Mouse (Mus musculus) liver, embryonic 15.5 days (tissue): ENCODE data around the gene Dennd4a. TPM values are rescaled to one million over a fixed set of nuclear protein-coding genes. Genes with fewer than 3 reads are reported as not detected.

Experiments
- ATAC-seq: fragments of 200-750 bp; cut with Nextera tagmentation; 2 replicates; pipeline ENCODE4 v1.8.0; 2017; ENCODE audit warnings: moderate number of reproducible peaks, mild to moderate bottlenecking, moderate library complexity; ENCODE audit not compliant: insufficient read depth
- H3K27ac ChIP-seq: fragments of 300-500 bp; sonication (generic); replicated peaks from 2 replicates; pipeline ENCODE4 v1.5.1; 2015; ENCODE audit warnings: mild to moderate bottlenecking, inconsistent platforms
- H3K27me3 ChIP-seq: fragments of 300-500 bp; sonication (generic); 2 replicates; pipeline ENCODE4 v1.6.1; 2015; ENCODE audit warnings: mild to moderate bottlenecking, inconsistent platforms
- H3K36me3 ChIP-seq: fragments of 300-500 bp; sonication (generic); replicated peaks from 2 replicates; pipeline ENCODE4 v1.6.1; 2015; ENCODE audit warnings: moderate library complexity, mild to moderate bottlenecking, inconsistent platforms
- H3K4me1 ChIP-seq: fragments of 300-500 bp; sonication (generic); replicated peaks from 2 replicates; pipeline ENCODE4 v1.6.1; 2015; ENCODE audit warnings: inconsistent platforms
- H3K4me2 ChIP-seq: fragments of 300-500 bp; sonication (generic); 2 replicates; pipeline ENCODE4 v1.6.1; 2015; ENCODE audit warnings: moderate library complexity, mild to moderate bottlenecking, inconsistent platforms
- H3K4me3 ChIP-seq: fragments of 300-500 bp; sonication (generic); replicated peaks from 2 replicates; pipeline ENCODE4 v1.5.1; 2015; ENCODE audit warnings: mild to moderate bottlenecking, inconsistent platforms
- H3K9ac ChIP-seq: fragments of 300-500 bp; sonication (generic); 2 replicates; pipeline ENCODE4 v1.6.1; 2015; ENCODE audit warnings: moderate library complexity, mild to moderate bottlenecking, inconsistent platforms
- H3K9me3 ChIP-seq: fragments of 300-500 bp; sonication (generic); replicated peaks from 2 replicates; pipeline ENCODE4 v1.6.1; 2016; ENCODE audit warnings: inconsistent platforms
- WGBS: fragments of 180-500 bp; shearing (Covaris S2); methylation state at CpG from one replicate; pipeline ENCODE4 v1.1.7; 2015; ENCODE audit warnings: mixed read lengths; ENCODE audit not compliant: insufficient replicate concordance; 5-methylcytosine and 5-hydroxymethylcytosine counted together
- polyA plus RNA-seq: library from polyadenylated mRNA; unstranded; fragments of >200 nt; fragmentation: Nextera tagmentation; extraction: Ambion mirVana; gene quantifications from 2 replicates; pipeline ENCODE4 v1.2.1, GENCODE M21; 2015

Dennd4a gene
- polyA plus RNA-seq, 1 experiment from 2014 or later, result 34.2 TPM

DNA sequence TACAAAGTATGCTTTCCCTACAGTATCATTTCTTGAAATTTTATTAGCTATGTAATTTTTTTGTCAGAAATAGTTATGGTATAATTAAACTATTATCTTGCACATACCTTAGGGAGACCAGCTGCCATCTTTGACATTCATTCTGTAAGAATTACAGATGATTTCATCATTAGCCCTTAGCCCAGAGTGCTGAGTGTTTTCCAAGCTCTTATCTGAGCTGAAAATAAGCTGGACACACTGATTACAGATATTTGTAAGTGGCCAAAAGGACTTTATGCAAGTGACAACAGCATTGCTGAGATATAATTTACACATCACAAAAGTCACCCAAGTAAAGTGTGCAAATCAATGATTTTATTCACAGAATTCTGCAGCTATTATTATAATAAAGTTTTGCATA is 48.9 kb downstream of the Dennd4a start:
- no peak for ATAC-seq
- Histone ChIP-seq H3K9me3 (no peaks in the 10 kb centered on the region), H3K27me3 (no peaks in the 10 kb centered on the region), H3K36me3 (peaks cover 81% of the 10 kb centered on the region), H3K4me2 (no peak overlapping the region), H3K27ac (no peak overlapping the region), H3K4me3 (no peak overlapping the region), H3K4me1 (no peaks in the 10 kb centered on the region), H3K9ac (no peak overlapping the region)

DNA sequence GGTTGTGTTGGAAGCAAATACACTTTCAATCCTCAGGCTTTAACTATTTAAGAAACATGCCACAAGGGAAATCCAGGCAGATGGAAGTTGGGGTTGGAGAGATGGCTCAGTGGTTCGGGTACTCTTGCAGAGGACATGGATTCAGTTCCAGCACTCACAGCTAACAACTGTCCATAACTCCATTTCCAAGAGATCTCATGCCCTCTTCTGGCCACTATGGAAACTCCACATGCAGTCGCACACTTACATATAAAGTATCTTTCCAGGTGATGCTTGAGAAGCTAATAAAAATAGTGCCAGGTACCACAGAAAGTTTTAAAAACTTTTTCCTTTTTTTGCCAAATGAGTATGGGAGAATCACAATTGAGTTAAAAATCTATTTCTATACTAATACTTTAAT is 51.5 kb downstream of the Dennd4a start:
- H3K9me3 ChIP-seq, result no peaks in the 10 kb centered on the region
- no peak for ATAC-seq
- H3K9ac ChIP-seq, result no peak overlapping the region
- no peaks in the 10 kb centered on the region for H3K27me3 ChIP-seq
- H3K27ac ChIP-seq, result no peak overlapping the region
- peaks cover 78% of the 10 kb centered on the region for H3K36me3 ChIP-seq
- 69% methylated on average over 2 of the region's 2 CpGs for WGBS
- no peaks in the 10 kb centered on the region for H3K4me1 ChIP-seq
- H3K4me3 ChIP-seq, result no peak overlapping the region
- no peak overlapping the region for H3K4me2 ChIP-seq

DNA sequence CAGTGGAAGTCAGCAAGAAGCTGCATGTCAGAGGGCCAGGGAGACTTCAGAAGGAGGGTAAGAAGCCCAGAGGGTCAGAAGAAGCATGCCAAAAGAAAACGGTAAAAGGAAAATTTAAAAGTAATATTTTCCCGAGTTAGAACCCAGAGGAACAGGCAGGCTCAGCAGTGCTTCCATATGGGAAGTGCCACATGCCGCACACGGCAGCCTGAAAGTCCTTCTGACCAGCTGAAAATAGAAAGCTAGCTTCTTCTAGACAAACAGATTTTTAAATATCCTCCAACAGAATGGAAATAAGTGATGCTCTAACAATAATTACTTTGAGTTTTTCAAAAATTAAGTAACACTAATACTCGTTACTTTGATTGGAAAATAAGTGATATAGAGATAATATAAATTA is 74.9 kb downstream of the Dennd4a start:
- no peak overlapping the region for H3K27ac ChIP-seq
- no peaks in the 10 kb centered on the region for H3K27me3 ChIP-seq
- H3K4me3 ChIP-seq, result no peak overlapping the region
- WGBS, result 89% methylated on average over 5 of the region's 5 CpGs
- ATAC-seq, result no peak
- no peak overlapping the region for H3K9ac ChIP-seq
- H3K4me2 ChIP-seq, result no peak overlapping the region
- no peaks in the 10 kb centered on the region for H3K9me3 ChIP-seq
- H3K36me3 ChIP-seq, result peaks cover 69% of the 10 kb centered on the region
- H3K4me1 ChIP-seq, result no peaks in the 10 kb centered on the region

DNA sequence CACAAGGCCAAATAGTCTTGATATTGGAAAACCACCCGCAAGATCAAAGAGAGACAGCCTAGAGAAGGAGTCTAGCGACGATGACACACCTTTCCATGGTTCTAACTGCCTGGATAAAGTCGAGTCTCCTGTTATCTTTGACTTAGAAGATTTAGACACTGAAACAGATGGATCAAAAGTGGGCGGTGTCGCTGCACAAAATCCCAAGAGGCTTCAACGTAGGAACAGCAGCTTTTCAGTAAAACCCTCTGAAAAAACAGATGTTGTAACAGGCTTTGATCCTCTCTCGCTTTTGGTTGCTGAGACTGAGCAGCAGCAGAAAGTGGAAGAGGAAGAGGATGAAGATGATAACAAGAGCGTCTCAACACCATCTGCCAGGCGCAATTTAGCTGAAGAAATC is 85.5 kb downstream of the Dennd4a start:
- Histone ChIP-seq H3K4me1 (no peaks in the 10 kb centered on the region), H3K27me3 (no peaks in the 10 kb centered on the region), H3K9ac (no peak overlapping the region), H3K9me3 (no peaks in the 10 kb centered on the region), H3K36me3 (peaks cover 88% of the 10 kb centered on the region), H3K4me3 (no peak overlapping the region), H3K27ac (no peak overlapping the region), H3K4me2 (no peak overlapping the region)
- 73% methylated on average over 10 of the region's 10 CpGs for WGBS
- ATAC-seq, result no peak

DNA sequence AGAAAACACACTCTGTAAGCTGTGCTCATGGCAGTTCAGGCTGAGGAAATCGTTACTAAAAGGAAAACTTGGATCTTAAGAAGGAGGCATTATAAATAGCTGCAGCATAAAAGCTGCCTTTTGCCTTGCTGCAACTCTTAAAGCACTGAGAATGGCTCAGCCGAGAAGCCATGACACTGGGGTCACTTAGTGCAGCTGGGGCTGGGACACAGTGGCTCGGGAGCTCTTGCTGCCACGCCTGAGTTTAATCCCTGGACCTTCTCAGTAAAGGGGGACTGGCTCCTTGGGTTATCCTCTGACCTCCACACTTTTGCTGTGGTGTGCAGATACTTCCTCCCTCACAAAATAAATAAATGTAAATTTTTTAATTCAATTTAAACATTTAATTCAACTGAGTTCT is 91.7 kb downstream of the Dennd4a start:
- Histone ChIP-seq H3K27me3 (no peaks in the 10 kb centered on the region), H3K4me2 (no peak overlapping the region), H3K4me3 (no peak overlapping the region), H3K36me3 (peaks cover 91% of the 10 kb centered on the region), H3K27ac (no peak overlapping the region), H3K9ac (no peak overlapping the region), H3K9me3 (no peaks in the 10 kb centered on the region), H3K4me1 (no peaks in the 10 kb centered on the region; the same call in 1 of the 2 replicates)
- no peak for ATAC-seq
- WGBS, result 71% methylated on average over 4 of the region's 4 CpGs

DNA sequence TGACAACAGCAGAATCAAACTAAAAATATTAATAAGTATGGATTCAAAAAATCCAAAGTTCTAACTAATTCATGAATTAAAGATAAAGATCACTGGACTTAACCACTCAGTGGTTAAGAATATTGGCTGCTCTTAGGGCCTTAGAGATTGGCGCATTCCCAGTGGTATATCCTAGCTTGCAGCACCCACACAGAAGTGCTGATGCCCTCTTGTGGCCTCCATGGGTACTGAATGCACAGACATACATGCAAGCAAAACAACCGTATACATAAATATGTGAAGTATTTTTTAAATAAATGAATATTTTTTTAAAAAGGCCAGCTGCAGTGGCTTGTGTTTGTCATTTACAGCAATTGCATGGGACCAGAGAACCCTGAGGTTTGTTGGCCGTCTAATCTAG is 92.2 kb downstream of the Dennd4a start:
- Histone ChIP-seq H3K4me2 (no peak overlapping the region), H3K27ac (no peak overlapping the region), H3K36me3 (peaks cover 90% of the 10 kb centered on the region), H3K4me3 (no peak overlapping the region), H3K9me3 (no peaks in the 10 kb centered on the region), H3K27me3 (no peaks in the 10 kb centered on the region), H3K9ac (no peak overlapping the region), H3K4me1 (no peaks in the 10 kb centered on the region; the same call in 1 of the 2 replicates)
- ATAC-seq, result 0 out of 2 replicates have a peak, but pooled peaks have one; percentile 51
- WGBS, result 64% methylated on average over 3 of the region's 3 CpGs

DNA sequence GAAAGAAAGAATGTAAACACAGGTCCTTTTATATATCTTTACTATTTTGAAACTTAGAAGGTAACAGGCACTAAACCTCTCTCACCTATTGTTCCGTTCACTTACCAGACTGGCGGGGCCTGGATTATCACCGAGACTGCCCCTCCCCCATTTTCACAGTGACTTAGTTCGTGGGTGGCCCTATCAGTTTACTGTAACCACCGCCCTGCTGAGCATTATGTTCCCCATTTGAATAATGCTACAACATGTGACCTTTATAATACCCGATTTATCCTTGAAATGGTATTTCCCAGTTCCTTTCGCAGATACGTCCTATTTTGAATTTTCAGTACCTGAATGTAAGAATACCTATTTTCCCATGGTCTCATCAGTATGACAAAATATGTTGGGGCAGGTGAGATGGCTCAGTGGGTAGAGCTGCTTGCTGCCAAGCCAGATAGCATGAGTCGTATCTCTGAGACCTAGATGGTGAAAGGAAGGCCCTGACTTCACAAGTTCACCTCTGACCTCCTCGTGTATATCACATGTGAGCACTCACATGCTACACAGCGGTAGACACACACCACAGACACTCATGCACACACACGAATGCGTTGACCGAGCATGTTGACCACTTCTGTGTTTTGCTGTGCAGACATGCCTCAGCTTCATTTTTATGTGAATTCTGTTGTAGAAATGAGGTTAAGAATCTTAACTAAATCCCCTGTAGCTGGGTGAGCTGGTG is 93.9 kb downstream of the Dennd4a start:
- no peaks in the 10 kb centered on the region for H3K9me3 ChIP-seq
- H3K9ac ChIP-seq, result no peak overlapping the region
- no peak for ATAC-seq
- H3K36me3 ChIP-seq, result peaks cover 89% of the 10 kb centered on the region
- 76% methylated on average over 14 of the region's 14 CpGs for WGBS
- no peak overlapping the region for H3K4me3 ChIP-seq
- no peaks in the 10 kb centered on the region for H3K27me3 ChIP-seq
- no peak overlapping the region for H3K27ac ChIP-seq
- H3K4me2 ChIP-seq, result no peak overlapping the region
- no peaks in the 10 kb centered on the region; the same call in 1 of the 2 replicates for H3K4me1 ChIP-seq

DNA sequence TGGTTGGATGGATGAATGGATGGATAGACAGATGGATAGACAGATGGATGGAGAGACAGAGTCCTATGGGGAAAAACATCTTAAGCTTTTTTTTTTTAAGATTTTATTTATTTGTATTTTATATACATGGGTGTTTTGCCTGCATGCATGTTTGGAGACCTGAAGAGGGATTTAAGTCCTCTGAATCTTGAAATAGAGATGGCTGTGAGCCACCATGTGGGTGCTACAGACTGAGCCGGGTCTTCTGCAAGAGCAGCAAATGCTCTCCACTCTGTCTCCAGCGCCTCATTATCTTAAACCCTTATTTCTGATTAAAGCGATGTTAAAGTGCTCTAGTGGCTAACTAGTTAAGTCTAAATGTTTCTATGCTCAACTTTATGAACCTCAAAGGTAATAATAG is 96.3 kb downstream of the Dennd4a start:
- Histone ChIP-seq H3K9ac (no peak overlapping the region), H3K36me3 (peaks cover 90% of the 10 kb centered on the region), H3K4me3 (no peak overlapping the region), H3K27ac (no peak overlapping the region), H3K4me2 (no peak overlapping the region), H3K4me1 (no peaks in the 10 kb centered on the region; the same call in 1 of the 2 replicates), H3K27me3 (no peaks in the 10 kb centered on the region), H3K9me3 (no peaks in the 10 kb centered on the region)
- no peak for ATAC-seq
- 85% methylated on average over 3 of the region's 3 CpGs for WGBS

DNA sequence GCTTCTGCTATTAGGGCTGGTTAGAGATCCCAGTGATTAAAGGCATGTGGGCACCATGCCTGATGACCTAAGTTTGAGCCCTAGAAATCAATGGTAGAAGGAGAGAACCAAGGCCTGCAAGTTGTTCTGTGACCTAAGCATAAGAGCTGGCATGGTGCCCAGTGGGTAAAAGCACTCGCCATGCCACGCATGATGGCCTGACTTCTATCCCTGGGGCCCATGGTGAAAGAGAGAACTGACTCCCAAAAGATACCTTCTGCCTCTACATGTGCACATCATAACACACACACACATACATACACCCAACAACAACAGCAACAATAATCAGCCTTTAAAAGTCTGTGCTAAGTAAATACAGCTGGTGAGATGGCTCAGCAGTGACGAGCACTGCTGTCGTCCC is 102.3 kb downstream of the Dennd4a start:
- Histone ChIP-seq H3K4me3 (no peak overlapping the region), H3K9ac (no peak overlapping the region), H3K27ac (peak overlapping the region; percentile 10; the same call in 1 of the 2 replicates), H3K27me3 (no peaks in the 10 kb centered on the region), H3K4me2 (no peak overlapping the region), H3K36me3 (peaks cover 88% of the 10 kb centered on the region), H3K9me3 (no peaks in the 10 kb centered on the region), H3K4me1 (peaks cover 13% of the 10 kb centered on the region)
- whole genome bisulfite sequencing, result 86% methylated on average over 4 of the region's 4 CpGs
- no peak for ATAC-seq

DNA sequence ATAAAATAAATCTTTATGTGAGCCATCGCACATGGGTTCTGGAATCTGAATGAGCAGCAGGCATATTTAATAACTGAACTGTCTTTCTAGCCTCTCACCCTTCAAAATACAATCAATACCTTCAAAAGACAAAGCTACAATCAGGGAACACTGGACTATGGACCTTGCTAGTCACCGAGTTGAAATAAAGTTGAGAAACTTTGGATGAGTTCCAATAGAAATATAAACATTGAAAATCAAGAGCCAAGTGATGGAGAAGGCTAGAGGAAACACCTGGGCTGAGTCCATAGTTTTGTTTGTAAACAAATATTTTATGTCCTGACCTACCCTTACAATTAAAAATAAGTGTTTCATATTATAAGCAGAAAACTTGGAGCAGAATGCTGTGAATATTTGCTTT is 102.8 kb downstream of the Dennd4a start:
- peaks cover 90% of the 10 kb centered on the region for H3K36me3 ChIP-seq
- H3K9me3 ChIP-seq, result no peaks in the 10 kb centered on the region
- H3K27ac ChIP-seq, result peak overlapping the region; percentile 10; the same call in 1 of the 2 replicates
- no peak overlapping the region for H3K4me3 ChIP-seq
- H3K27me3 ChIP-seq, result no peaks in the 10 kb centered on the region
- no peak for ATAC-seq
- H3K4me1 ChIP-seq, result peaks cover 15% of the 10 kb centered on the region
- H3K4me2 ChIP-seq, result no peak overlapping the region
- WGBS, result 84% methylated on average over 2 of the region's 2 CpGs
- H3K9ac ChIP-seq, result no peak overlapping the region

DNA sequence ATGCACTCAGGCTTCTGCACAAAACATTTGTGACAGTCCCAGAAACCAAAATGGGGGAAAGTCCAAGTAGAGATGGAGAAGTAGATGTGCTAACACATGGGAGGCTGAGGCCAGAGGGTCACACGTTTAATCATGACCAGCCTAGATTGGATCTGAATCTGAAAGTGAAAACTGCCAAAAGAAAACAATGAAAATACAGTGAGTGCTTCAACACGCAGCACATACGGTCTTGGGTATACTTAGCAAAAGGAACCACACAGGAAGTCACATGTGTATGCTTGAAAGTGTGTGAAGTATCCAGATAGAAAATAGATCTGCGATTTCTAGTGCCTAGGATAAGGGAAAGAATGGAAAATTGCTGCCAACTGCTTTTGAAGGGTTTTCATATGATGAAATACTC is 103.5 kb downstream of the Dennd4a start:
- H3K36me3 ChIP-seq, result peaks cover 87% of the 10 kb centered on the region
- peaks cover 15% of the 10 kb centered on the region for H3K4me1 ChIP-seq
- H3K9me3 ChIP-seq, result no peaks in the 10 kb centered on the region
- no peak overlapping the region for H3K4me2 ChIP-seq
- ATAC-seq, result no peak
- no peak overlapping the region for H3K27ac ChIP-seq
- no peak overlapping the region for H3K4me3 ChIP-seq
- WGBS, result 54% methylated on average over 4 of the region's 4 CpGs
- H3K27me3 ChIP-seq, result no peaks in the 10 kb centered on the region
- H3K9ac ChIP-seq, result no peak overlapping the region

DNA sequence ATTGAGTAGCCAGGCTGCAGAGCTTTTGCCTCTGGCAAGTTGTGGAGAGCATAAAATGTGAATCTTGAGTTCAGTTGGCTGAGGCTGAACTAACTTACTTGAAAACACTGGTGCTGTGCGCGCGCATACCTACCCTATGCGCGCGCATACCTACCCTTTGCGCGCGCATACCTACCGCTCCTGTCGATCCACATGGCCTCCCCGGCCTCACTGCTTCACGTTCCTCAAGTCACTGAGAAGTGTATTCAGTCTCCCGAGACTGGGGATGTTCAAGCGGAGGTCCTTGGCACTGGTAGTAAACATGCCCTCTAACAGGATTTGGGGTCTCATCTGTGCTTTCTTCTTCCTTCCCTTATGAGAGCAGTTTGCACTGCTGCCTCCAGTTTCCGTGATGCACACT is 107.4 kb downstream of the Dennd4a start:
- Histone ChIP-seq H3K4me1 (peaks cover 17% of the 10 kb centered on the region), H3K9me3 (no peaks in the 10 kb centered on the region), H3K27me3 (no peaks in the 10 kb centered on the region), H3K4me2 (peak overlapping the region; percentile 53), H3K27ac (0 out of 2 replicates have a peak overlapping the region, but pooled peaks have one; percentile 42), H3K9ac (no peak overlapping the region), H3K36me3 (peaks cover 86% of the 10 kb centered on the region), H3K4me3 (peak overlapping the region; percentile 37)
- ATAC-seq, result peak; percentile 45; the same call in 1 of the 2 replicates
- 43% methylated on average over 16 of the region's 16 CpGs for WGBS
